Mouse (Mus musculus) brain, adult 2 months (tissue): Measurements from ENCODE around the gene Rae1.
A peak's percentile ranks its signal among the peaks of the same experiment; 100 is the strongest.

Source experiments
- DNase-seq: peaks from one replicate; pipeline ENCODE4 v3.0.0; 2011; ENCODE audit warnings: low read depth, low spot score

The Rae1 gene

GRCm38 (mm10) chr2:172990161-172990560, 9.8 kb upstream of the Rae1 start:
- DNase-seq: no peak

- peak; percentile 86 for DNase-seq
Measured at GRCm38 (mm10) chr2:172996207-172996606, 3.7 kb upstream of the Rae1 start.

- DNase-seq: no peak
Measured at GRCm38 (mm10) chr2:172997748-172998147, 2.2 kb upstream of the Rae1 start.

GRCm38 (mm10) chr2:172998478-172998877, 1.4 kb upstream of the Rae1 start:
- no peak for DNase-seq

- DNase-seq: peak; percentile 60
Measured at GRCm38 (mm10) chr2:173000285-173000652, 352 bp downstream of the Rae1 start.

- peak; percentile 74 for DNase-seq
Measured at GRCm38 (mm10) chr2:173000921-173001320, 1.0 kb downstream of the Rae1 start.

GRCm38 (mm10) chr2:173003737-173004136, 3.8 kb downstream of the Rae1 start:
- no peak for DNase-seq

- DNase-seq: no peak
Measured at GRCm38 (mm10) chr2:173010220-173010717, 10.4 kb downstream of the Rae1 start.

GRCm38 (mm10) chr2:173011440-173011839, 11.5 kb downstream of the Rae1 start:
- DNase-seq: no peak

- DNase-seq: no peak
Measured at GRCm38 (mm10) chr2:173014741-173015287, 14.9 kb downstream of the Rae1 start.

- DNase-seq: no peak
Measured at GRCm38 (mm10) chr2:173017940-173018339, 18.0 kb downstream of the Rae1 start.

- DNase-seq: no peak
Measured at GRCm38 (mm10) chr2:173018618-173019017, 18.7 kb downstream of the Rae1 start.

- no peak for DNase-seq
Measured at GRCm38 (mm10) chr2:173019322-173019721, 19.4 kb downstream of the Rae1 start.

GRCm38 (mm10) chr2:173019790-173020189, 19.9 kb downstream of the Rae1 start:
- DNase-seq: peak; percentile 88

GRCm38 (mm10) chr2:173020430-173020829, 20.5 kb downstream of the Rae1 start, which contains the start of gene Rbm38:
TSS of gene Rbm38 (plus strand) at chr2:173020498.
- DNase-seq: no peak

GRCm38 (mm10) chr2:173021633-173022055, 21.7 kb downstream of the Rae1 start:
- DNase-seq: peak; percentile 94

- DNase-seq: no peak
Measured at GRCm38 (mm10) chr2:173022056-173022681, 22.3 kb downstream of the Rae1 start.

GRCm38 (mm10) chr2:173022813-173023212, 22.9 kb downstream of the Rae1 start:
- no peak for DNase-seq

GRCm38 (mm10) chr2:173023371-173023851, 23.5 kb downstream of the Rae1 start:
- no peak for DNase-seq

GRCm38 (mm10) chr2:173023966-173024365, 24.0 kb downstream of the Rae1 start:
- no peak for DNase-seq

GRCm38 (mm10) chr2:173024392-173024791, 24.5 kb downstream of the Rae1 start:
- DNase-seq: no peak

- DNase-seq: peak; percentile 63
Measured at GRCm38 (mm10) chr2:173024938-173025337, 25.0 kb downstream of the Rae1 start.

GRCm38 (mm10) chr2:173026286-173026685, 26.4 kb downstream of the Rae1 start:
- no peak for DNase-seq
